Mouse (Mus musculus): ENCODE data around the gene Olfr1380.
"Not testable (repeated sequence)": the region's sequence is repeated elsewhere in the genome, so short reads cannot be mapped to it uniquely, and the experiment has no call there.

Olfr1380 gene

DNA sequence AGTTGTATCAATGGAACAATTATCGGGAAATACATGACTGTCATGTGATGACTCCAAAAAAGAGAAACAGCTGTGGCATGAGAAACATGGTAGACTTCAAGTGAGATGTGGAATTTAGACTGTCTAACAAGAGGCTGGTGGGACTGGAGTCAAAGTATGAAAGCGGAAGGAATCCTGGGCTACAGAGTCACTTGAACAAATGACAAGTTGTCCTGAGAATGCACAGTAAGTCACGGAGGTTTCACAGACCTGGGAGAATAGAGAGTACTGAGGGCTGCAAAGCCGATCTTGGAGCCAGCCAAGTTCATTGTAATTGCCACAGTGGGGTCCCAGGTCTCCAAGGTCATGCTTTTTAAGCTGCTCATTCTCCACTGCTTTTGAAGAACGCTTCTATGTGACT, at the start of gene Olfr1380:
Gene Olfr1380 (plus strand): TSS at position 301 of the 400 bp plus-strand sequence.
- not testable (repeated sequence) for DNase-seq (ENCODE audit: low spot score)

DNA sequence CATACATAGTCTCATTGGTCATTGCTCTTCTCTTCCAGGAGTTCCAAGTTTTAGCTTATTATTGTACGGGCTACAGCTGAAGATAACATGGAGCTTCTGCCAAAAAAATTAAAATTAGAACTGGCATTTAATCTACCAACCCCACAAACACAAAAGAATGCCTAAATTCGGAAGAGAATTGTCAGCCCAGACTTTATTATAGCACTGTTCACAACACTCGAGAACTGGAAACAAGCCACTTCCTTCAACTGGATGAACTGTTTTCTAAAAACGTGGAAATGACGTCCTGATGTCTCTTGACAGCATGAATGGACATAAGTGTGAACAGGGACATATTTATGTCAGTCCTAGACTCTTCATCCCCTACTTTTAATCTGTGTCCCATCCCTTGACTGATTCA, 38.6 kb upstream of the Olfr1380 start:
- DNase-seq (ENCODE audit: low spot score) = no peak

DNA sequence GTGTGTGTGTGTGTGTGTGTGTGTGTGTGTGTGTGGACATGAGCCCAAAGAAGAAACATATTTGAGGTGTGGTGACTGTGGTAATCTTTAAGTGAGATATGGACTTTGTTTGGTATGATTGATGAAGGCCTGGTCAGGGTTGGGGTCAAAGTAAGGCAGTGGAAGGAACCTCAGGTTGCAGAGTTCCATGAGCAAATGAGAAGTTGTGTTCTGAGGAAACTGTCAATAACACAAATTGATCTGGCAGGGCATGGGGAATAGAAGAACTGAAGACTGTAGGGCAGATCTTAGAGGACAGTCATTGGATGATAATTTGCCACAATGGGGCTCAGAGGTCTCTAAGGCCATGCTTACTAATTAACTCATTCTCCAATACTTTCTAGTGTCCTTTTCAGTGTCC, 37.3 kb upstream of the Olfr1380 start, which contains the start of gene Olfr1383:
Gene Olfr1383 (plus strand): TSS at position 301 of the 400 bp plus-strand sequence.
- no peak for DNase-seq (ENCODE audit: low spot score)

DNA sequence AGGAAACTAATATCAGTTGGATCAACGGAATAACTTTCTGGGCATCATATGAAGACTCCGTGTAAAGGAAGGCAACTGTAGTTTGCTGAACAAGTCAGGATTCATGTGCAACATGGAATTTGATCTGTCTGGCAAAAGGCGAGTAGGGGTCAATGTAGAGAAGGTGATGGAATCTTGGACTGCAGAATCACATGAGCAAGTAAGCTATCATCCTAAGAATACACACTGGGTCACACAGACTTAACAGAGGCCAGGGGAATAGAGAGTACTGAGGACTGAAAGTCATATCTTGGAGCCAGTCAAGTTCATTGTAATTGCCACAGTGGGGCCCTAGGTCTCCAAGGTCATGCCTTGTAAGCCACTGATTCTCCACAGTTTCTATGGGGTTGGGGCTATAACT, 28.7 kb upstream of the Olfr1380 start, which contains the start of gene Olfr1382:
Gene Olfr1382 (plus strand): TSS at position 301 of the 400 bp plus-strand sequence.
- DNase-seq (ENCODE audit: low spot score) = no peak

DNA sequence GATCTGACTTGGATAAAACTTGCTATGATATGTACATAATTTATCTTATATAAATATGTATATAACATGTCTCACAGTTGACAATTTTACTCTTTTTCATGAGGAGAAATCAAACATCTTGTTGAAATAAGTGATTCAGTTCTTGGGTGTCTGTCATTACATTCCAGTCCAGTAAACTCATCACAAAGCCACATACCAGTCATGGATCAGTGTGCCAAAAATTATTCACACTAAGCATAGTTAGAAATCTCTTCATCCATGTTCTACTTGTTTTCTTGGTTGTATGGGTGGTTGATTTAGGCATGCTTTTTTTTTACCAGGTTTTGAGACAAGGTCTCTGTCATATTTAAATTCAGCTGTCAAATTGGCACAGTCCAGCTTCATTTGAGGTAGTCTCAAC, 23.9 kb upstream of the Olfr1380 start:
- no peak for DNase-seq (ENCODE audit: low spot score)

DNA sequence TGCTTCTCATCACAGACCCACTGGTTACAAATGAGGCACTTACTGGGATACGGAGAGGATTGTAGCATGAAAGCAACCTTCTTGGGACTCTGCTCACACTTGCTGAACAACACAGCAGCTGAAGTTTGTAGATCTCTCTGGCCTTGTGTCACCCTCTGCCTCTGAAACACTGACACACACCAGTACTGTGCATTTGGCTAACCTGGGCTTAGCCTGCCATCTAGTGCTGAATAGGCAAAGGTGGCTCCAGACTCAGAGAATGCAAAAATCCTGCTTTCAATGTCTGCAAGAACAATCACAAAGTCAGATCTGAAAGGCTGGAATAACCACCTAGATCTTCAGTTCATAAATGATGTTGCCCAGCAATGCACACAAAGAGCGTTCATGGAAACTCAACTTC, 20.0 kb upstream of the Olfr1380 start:
- not testable (repeated sequence) for DNase-seq (ENCODE audit: low spot score)

DNA sequence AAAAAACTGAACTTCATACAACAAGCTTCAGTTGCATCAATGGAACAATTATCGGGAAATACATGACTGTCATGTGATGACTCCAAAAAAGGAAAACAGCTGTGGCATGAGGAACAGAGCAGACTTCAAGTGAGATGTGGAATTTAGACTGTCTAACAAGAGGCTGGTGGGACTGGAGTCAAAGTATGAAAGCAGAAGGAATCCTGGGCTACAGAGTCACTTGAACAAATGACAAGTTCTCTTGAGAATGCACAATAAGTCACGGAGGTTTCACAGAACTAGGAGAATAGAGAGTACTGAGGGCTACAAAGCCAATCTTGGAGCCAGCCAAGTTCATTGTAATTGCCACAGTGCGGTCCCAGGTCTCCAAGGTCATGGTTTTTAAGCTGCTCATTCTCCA, 13.5 kb upstream of the Olfr1380 start, which contains the start of gene Olfr1381:
Gene Olfr1381 (plus strand): TSS at position 301 of the 400 bp plus-strand sequence.
- DNase-seq (ENCODE audit: low spot score) = not testable (repeated sequence)

DNA sequence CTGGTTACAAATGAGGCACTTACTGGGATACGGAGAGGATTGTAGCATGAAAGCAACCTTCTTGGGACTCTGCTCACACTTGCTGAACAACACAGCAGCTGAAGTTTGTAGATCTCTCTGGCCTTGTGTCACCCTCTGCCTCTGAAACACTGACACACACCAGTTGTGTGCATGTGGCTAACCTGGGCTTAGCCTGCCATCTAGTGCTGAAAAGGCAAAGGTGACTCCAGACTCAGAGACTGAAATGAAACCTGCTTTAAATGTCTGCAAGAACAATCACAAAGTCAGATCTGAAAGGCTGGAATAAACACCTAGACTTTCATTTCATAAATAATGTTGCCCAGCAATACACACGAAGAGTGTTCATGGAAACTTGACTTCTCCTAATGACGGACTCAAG, 2.6 kb upstream of the Olfr1380 start:
- DNase-seq (ENCODE audit: low spot score) = not testable (repeated sequence)

DNA sequence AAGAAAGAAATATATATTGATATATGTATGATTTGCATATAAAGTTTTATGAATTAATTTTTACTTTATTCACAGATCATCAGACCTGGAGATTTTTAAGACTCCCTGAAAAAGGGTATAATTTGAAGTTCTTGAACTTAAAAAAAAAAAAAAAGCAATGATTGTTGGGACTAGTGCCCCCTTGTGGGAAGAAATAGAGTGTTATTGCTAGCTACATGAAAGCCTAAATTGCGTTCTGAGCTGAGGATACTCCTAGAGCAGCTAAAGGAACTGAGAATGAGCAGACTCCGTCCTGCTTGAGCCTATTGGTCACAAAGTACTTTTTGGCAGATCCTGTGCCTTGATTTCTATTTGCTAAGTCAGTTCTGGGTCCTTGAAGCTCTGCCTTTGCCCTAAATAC, 18.4 kb downstream of the Olfr1380 start:
- peak; percentile 2 for DNase-seq (ENCODE audit: low spot score)

DNA sequence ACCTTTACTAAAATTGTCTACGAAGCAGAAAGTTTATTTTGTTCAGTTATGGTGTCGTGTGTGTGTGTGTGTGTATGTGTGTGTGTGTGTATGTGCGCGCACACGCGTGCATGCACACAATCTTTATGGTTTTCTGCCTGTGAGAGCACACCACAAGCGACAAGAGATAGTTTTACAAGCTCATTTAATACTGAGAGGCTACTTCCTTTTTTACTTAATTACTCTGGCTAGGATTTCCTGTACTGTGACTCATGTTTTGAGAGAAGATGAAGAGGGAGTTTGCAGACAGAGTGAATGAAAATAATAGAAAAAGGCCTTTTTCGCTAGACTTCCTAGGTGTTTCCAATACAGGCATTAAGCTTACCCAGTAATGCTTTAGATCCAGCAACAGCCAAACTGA, 23.8 kb downstream of the Olfr1380 start:
- not testable (repeated sequence) for DNase-seq (ENCODE audit: low spot score)

DNA sequence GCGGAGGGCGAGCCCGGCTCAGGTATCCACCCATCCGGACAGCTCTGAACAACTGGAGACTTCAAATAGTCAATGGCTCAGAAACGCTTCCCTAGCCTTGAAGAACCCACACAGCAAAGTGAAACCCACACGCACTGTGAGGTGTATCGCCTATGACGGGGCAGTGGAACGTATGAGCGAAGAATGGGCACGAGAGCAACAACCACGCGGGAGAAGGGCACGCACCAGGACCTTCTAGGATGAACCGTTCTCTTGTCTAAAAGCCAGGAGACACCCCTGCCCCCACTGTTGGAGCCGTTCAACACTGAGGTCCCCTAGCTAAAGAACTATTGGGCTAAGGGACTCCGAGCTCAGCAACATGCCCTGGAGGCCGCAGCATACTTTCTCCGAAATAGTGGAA, 33.5 kb downstream of the Olfr1380 start:
- DNase-seq (ENCODE audit: low spot score) = no peak

DNA sequence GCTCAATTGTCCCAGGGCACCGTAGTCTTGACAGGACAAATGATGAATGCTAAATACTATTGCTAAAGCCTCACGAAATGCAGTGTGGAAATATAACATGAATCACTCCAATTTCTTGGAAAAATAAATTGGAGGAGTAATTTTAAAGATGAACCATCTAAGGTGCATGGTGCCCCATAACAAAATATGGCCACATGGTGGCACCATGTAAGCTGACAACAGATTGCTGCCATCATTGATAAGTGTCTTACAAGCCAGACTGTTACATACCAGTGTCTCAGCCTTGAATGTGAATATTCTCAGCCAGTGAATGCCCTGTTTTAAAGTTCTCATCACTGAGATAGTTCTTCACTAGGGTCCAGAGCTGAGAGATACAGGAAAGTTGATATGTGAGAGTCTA, 40.5 kb downstream of the Olfr1380 start:
- DNase-seq (ENCODE audit: low spot score) = not testable (repeated sequence)

DNA sequence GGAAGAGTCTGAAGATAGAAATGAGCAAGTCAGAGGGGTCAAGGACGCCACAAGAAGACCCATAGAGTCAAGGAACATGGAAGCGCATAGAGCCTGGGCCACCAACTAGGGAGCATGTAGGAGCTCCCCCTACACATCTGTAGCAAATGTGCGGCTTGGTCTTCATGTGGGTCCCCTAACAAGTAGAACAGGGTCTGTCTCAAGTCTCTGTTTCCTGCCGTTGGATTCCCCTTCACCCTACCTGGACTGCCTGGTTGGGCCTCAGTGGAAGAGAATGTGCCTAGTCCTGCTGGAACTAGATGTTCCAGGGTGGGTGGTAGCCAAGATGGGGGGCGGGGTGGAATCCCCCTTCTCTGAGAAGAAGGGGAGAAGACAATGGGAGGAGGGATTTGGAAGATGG, 51.6 kb downstream of the Olfr1380 start:
- not testable (repeated sequence) for DNase-seq (ENCODE audit: low spot score)

DNA sequence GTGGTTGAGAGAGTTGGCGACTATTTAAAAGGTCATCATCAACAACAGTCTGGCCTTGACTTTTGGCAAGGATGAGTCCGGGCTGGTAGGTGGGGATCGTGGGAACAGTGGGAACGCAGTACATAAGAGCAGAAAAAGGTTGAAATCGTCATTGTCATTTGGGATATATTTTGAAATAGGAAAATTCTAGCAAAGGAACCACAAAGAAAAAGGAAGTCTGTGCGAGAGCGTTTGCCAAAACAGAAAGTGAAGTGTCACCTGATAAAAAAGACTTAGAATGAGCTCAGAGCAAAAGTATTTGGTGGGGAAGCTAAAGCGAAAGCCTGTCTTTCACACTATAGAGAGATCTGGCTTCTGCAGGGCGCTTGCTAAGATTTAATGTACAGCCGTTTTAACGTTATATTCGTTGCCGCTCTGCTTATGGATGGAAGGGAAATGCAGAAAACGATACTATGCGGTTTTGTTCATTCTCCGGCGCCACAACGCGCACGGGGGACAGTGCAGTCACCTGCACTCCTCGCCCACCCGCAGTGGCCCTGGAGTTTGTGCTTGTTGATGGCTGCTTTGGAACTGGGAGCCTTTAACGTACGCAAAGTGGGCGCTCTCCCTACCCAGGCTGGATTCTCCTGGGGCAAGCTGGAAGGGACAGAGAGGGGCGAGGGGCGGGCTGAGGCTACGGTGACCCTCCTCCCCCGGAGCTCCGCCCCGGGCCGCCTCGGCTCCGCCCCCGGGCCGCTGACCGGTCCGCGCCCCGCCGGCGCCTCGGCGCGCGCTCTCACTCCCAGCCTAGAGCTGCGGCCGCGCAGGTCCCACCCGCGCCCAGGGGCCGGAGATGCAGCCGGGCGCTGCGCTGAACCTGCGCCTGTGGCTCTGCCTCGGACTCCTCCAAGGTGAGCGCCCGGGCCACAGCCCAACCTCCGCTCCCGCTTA, 52.5 kb downstream of the Olfr1380 start, which contains the start of gene Flt4:
Gene Flt4 (plus strand): TSS at position 326 of the 930 bp plus-strand sequence.
- not testable (repeated sequence) for DNase-seq (ENCODE audit: low spot score)

DNA sequence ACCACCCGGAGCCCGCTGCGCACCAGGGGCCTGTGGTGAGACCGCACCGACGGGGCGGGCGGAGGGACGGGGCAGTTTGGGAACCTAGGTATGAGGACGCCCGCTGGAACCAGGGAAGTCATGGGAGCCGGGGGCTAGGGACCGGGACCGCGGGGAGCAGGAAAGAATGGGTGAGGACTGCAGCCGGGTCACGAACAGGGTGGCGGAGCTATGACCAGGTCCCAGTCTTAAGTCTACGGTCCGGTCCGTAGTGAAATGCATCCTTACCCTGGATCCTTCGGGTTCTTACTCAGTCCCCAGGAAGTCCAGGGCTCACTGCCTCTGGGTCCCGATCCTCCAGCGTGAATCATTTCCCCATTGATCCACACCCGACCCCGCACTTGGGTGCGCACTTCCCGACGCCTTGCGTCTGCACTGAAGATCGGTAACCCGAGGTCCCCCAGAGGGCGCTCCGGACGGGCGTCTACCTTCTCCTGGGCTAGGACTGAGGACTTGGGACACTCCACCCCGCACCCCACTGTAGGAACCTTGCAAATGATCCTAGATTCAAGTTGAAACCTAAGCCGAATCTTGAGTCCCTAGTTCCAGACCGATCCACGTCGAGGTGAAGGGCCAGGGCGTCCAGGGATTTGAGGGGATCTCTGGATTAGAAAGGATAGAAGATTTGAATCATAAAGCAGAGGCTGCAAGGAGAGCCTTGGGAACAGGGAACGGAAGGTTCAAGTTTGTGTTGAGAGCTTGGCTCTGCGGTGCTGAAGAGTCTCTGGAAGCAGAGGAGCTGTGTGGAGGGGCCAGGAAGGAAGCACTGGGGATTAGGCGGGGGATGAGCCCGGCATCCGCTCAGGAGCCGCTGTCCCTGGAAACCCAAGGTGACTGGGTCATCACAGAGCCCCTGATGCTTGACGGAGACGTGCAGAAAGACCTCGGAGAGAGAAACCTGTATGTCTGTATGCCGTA, 53.5 kb downstream of the Olfr1380 start:
- not testable (repeated sequence) for DNase-seq (ENCODE audit: low spot score)

DNA sequence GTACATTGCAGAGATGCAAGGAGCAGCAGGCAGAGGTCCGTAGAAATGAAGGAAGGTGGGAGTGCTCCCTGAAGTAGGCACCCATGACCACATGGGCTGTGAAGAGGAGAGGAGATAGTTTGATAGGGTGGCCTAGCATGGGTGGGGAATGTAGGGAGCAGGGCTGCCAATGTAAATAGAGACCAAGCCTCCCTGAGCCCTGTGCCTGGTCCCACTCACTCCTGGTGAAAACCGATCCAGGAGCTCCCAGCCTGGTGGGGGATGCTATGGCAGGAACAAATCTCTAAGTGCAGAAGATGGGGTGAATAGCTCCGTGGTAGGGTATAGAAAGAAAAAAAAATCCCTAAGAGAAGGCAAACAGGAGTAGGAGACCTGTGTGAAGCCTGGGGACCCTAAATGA, 54.7 kb downstream of the Olfr1380 start:
- DNase-seq (ENCODE audit: low spot score) = not testable (repeated sequence)

DNA sequence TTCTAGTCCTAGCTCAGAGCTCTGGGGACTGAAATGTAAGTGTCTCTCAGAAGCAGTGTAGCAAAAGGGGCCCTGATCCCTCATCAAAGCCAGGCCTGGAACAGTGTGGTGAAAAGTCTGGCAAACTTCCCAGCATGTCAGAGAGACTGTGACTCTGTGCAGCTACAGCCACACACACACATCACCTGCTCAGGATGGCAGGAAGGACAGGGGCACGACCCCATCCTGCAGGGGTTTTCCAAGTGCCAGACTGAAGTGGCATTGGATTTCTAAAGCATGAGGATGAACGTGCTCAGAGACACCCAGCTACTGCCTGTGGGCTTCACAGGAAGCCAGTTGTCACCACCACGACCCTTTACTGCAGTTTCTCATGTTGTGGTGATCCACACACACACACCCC, 55.5 kb downstream of the Olfr1380 start:
- DNase-seq (ENCODE audit: low spot score) = no peak

DNA sequence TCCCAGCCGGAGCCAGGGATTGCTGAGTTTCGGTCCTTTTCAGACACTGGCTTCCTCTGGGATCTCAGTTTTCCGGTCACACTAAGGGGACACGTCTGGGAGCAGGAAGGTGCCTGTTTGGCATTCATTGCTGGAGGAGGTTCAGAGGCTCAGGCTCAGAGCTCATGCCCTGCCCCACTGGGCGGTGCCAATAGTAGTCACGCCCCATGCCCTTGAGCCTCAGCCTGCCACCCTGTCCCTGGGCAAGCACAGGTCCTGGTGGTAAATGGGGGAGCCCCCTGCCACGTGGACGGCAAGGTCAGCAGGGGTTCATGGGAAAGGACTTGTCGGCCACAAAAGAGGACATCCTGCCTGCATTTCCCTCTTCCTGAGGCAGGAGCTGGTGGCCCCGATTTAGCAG, 56.7 kb downstream of the Olfr1380 start:
- no peak for DNase-seq (ENCODE audit: low spot score)
